Mouse (Mus musculus): Measurements from ENCODE around the gene Klrk1.

- TF ChIP-seq CTCF (IDR thresholded peaks at IDR 0.05; ENCODE audit: low read depth, low read length) (no peak), POLR2A (IDR thresholded peaks at IDR 0.05; ENCODE audit: insufficient read depth, low read length) (no peak)
Observed at GRCm38 (mm10) chr6:129581274-129581673, 42.4 kb downstream of the Klrk1 start.

Measured in ES-Bruce4 (cell line).